Comparison of ENCODE assay signal across 9 mouse cellular contexts in the genomic region with DNA sequence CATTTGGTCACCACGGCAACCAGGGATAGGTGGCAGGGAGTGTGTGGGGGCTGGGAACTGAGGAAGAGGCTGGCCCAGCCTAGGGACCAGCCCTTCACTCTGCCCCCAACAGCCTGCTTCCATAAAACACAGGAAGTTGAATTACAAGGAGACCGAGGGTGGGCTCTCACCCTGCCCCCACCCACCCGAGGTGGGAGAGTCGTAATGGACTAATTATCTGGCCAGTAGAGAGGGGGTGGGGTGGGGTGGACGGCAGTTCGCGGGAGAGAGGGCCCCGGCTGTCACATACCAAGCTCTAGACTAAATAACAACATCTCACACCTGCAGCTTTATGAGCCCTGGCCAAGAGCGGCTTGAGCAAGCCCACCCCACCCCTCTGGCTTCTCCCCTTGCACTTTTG.
A peak's percentile ranks its signal among the peaks of the same experiment; 100 is the strongest.
DNase-seq lines count a peak whose midpoint lies in the region; ATAC-seq and TF ChIP-seq lines count a peak whose summit lies in the region.
"Had no signal": no experiment of that assay in that cellular context is flagged by ENCODE, and none has a peak within 500 bp of the region (broad histone marks: within the 10 kb centered on the region; RNA-seq: fewer than 3 reads in every experiment).

No protein-coding gene starts in this region.

- H3K27ac ChIP-seq in heart, embryonic 14.5 days (replicated peaks in 1 of 2; ENCODE audit: control insufficient read depth in 1 of 2, insufficient read depth in 1 of 2, low read depth in 2 of 2, low read length in 2 of 2), result no peak overlapping the region
- H3K27ac ChIP-seq in ES-Bruce4 (ENCODE audit: insufficient read depth, low read length), result no peak overlapping the region
- H3K27ac ChIP-seq in forebrain, embryonic 13.5 days, result no peak overlapping the region
- no peak overlapping the region for H3K27ac ChIP-seq in liver, embryonic 13.5 days

- peak; percentile 51; the same call in 1 of the 2 replicates for TF ChIP-seq EP300 in ES-Bruce4 (IDR thresholded peaks at IDR 0.05; ENCODE audit: insufficient read depth, low read depth, low read length)

- H3K9me3 ChIP-seq in heart, embryonic 14.5 days (ENCODE audit: control insufficient read depth, low read length), result no peaks in the 10 kb centered on the region
- no peaks in the 10 kb centered on the region for H3K9me3 ChIP-seq in ES-Bruce4 (replicated peaks; ENCODE audit: control insufficient read depth, insufficient read depth, low read length, poor library complexity, severe bottlenecking)
- H3K9me3 ChIP-seq in forebrain, embryonic 13.5 days (replicated peaks), result no peaks in the 10 kb centered on the region
- no peaks in the 10 kb centered on the region for H3K9me3 ChIP-seq in liver, embryonic 13.5 days (replicated peaks)

- TF ChIP-seq POLR2A in ES-Bruce4 (IDR thresholded peaks at IDR 0.05; ENCODE audit: insufficient read depth, low read length), result no peak

- WGBS in heart, embryonic 14.5 days, result 6% methylated on average over 9 of the region's 9 CpGs
- WGBS in forebrain, embryonic 13.5 days, result 4% methylated on average over 9 of the region's 9 CpGs
- 9% methylated on average over 9 of the region's 9 CpGs for WGBS in liver, embryonic 13.5 days (ENCODE audit: insufficient replicate concordance)

- no peak for DNase-seq in heart, postnatal 4 days
- DNase-seq in liver, embryonic 13.5 days, result no peak
- no peak for DNase-seq in right cerebral cortex, postnatal 25 days
- no peak for DNase-seq in layer of hippocampus, postnatal 25 days (ENCODE audit: extremely low spot score in 1 of 2, low spot score in 1 of 2)
- no peak for DNase-seq in thymus, postnatal 14 days

- H3K9ac ChIP-seq in heart, embryonic 14.5 days (ENCODE audit: low read length), result 0 out of 2 replicates have a peak overlapping the region, but pooled peaks have one; percentile 25
- no peak overlapping the region for H3K9ac ChIP-seq in ES-Bruce4 (ENCODE audit: low read depth, poor library complexity, severe bottlenecking)
- H3K9ac ChIP-seq in forebrain, embryonic 13.5 days, result no peak overlapping the region
- H3K9ac ChIP-seq in liver, embryonic 13.5 days, result no peak overlapping the region

- no peak for ATAC-seq in heart, embryonic 14.5 days (ENCODE audit: insufficient number of reproducible peaks, insufficient read depth, low FRiP score, low read depth)
- ATAC-seq in forebrain, embryonic 13.5 days, result peak; percentile 59
- 0 out of 2 replicates have a peak, but pooled peaks have one; percentile 7 for ATAC-seq in liver, embryonic 13.5 days (ENCODE audit: low read depth)

- H3K4me1 ChIP-seq in heart, embryonic 14.5 days (ENCODE audit: control insufficient read depth in 2 of 2, insufficient read depth in 2 of 2, low read length in 2 of 2), result peaks cover 8 to 15% of the 10 kb centered on the region in 2 experiments; a peak in 3 of 4 replicates
- H3K4me1 ChIP-seq in ES-Bruce4 (ENCODE audit: control insufficient read depth, insufficient read depth, low read length), result no peaks in the 10 kb centered on the region
- H3K4me1 ChIP-seq in forebrain, embryonic 13.5 days, result peaks cover 27% of the 10 kb centered on the region
- H3K4me1 ChIP-seq in liver, embryonic 13.5 days (replicated peaks), result peaks cover 29% of the 10 kb centered on the region

- H3K4me3 ChIP-seq in heart, embryonic 14.5 days (ENCODE audit: control insufficient read depth in 1 of 2, insufficient read depth in 1 of 2, low read depth in 1 of 2, low read length in 2 of 2), result peak overlapping the region; percentile 2 to 25; a peak in 2 of 4 replicates
- H3K4me3 ChIP-seq in ES-Bruce4 (ENCODE audit: low read depth, low read length), result no peak overlapping the region
- H3K4me3 ChIP-seq in forebrain, embryonic 13.5 days, result no peak overlapping the region
- peak overlapping the region; percentile 17 for H3K4me3 ChIP-seq in liver, embryonic 13.5 days (replicated peaks)
- H3K4me3 ChIP-seq: myocyte had no signal

- no peaks in the 10 kb centered on the region for H3K27me3 ChIP-seq in heart, embryonic 14.5 days (ENCODE audit: control insufficient read depth, insufficient read depth, low read length)
- no peaks in the 10 kb centered on the region for H3K27me3 ChIP-seq in ES-Bruce4 (ENCODE audit: control insufficient read depth, insufficient read depth, low read length, poor library complexity, severe bottlenecking)
- H3K27me3 ChIP-seq in forebrain, embryonic 13.5 days, result peaks cover 12% of the 10 kb centered on the region
- peaks cover 3% of the 10 kb centered on the region for H3K27me3 ChIP-seq in liver, embryonic 13.5 days

- H3K36me3 ChIP-seq in heart, embryonic 14.5 days (ENCODE audit: control insufficient read depth, insufficient read depth, low read length), result no peaks in the 10 kb centered on the region
- H3K36me3 ChIP-seq in ES-Bruce4 (ENCODE audit: control insufficient read depth, insufficient read depth, low read length, poor library complexity, severe bottlenecking), result no peaks in the 10 kb centered on the region
- no peaks in the 10 kb centered on the region for H3K36me3 ChIP-seq in forebrain, embryonic 13.5 days (ENCODE audit: poor library complexity, severe bottlenecking)
- H3K36me3 ChIP-seq in liver, embryonic 13.5 days, result no peaks in the 10 kb centered on the region

- TF ChIP-seq CTCF in ES-Bruce4 (IDR thresholded peaks at IDR 0.05; ENCODE audit: low read depth, low read length), result no peak

- H3K4me2 ChIP-seq in heart, embryonic 14.5 days (ENCODE audit: low read length), result peak overlapping the region; percentile 64
- peak overlapping the region; percentile 24 for H3K4me2 ChIP-seq in forebrain, embryonic 13.5 days
- H3K4me2 ChIP-seq in liver, embryonic 13.5 days, result peak overlapping the region; percentile 52

Comparison
In these comparisons a context has a peak if more than half of its experiments do, and no peak if none do; other contexts are left out.
1. H3K4me3 ChIP-seq: peak in heart, embryonic 14.5 days (2 of 2) and liver, embryonic 13.5 days (single experiment); none in ES-Bruce4 (single experiment) and forebrain, embryonic 13.5 days (single experiment).
2. Peak in every context shown above with its lines, with median percentiles within 50 percentile points of each other: H3K4me2 ChIP-seq.